15 mouse cellular contexts compared by ENCODE assay signal in the genomic region with DNA sequence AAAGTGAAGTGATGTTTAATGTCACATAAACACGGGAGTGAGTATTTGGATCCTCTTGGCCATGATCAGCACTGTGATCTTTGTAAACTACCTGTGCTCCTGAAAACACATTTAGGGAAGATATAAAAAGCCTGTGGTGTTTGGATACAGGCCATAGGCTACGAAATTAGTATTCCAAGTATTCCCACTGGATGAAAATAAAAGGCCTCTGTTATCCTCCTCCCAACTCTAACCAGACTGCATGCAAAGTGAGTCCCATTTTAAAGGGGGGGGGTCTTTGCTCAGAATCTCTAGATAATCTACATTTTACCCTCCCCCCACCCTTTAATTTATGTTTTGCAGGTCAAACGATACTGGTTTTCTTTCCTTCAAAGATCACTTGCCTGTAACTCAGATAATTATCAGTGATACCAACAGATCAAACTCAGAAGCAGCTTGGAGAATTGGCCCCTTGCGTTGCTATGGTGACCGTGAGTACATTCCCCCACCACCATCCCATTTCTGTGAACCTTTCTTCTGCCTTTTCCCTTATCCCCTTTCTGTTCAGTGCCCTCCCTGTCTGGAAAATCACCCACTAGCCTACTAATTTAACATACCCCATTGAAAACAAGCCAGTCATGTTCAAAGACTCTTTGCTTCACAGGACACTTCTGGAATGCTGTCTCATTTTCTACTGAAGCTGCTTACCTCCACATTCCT.
DNase-seq lines count a peak whose midpoint lies in the region; ATAC-seq lines count a peak whose summit lies in the region.
"Had no signal": no experiment of that assay in that cellular context is flagged by ENCODE, and none has a peak within 500 bp of the region (broad histone marks: within the 10 kb centered on the region; RNA-seq: fewer than 3 reads in every experiment).

No protein-coding gene starts in this region.

- no peaks in the 10 kb centered on the region for H3K4me1 ChIP-seq in hindbrain, embryonic 11.5 days (replicated peaks; ENCODE audit: control insufficient read depth, insufficient read depth, low read length)
- peaks cover 9% of the 10 kb centered on the region for H3K4me1 ChIP-seq in hindbrain, embryonic 10.5 days (replicated peaks)
- no peaks in the 10 kb centered on the region for H3K4me1 ChIP-seq in forebrain, embryonic 11.5 days (replicated peaks; ENCODE audit: control insufficient read depth, insufficient read depth, low read length)
- H3K4me1 ChIP-seq in hindbrain, embryonic 15.5 days (replicated peaks), result no peaks in the 10 kb centered on the region
- no peaks in the 10 kb centered on the region for H3K4me1 ChIP-seq in neural tube, embryonic 12.5 days
- H3K4me1 ChIP-seq: intestine, embryonic 15.5 days; limb, embryonic 12.5 days; liver, embryonic 15.5 days had no signal

- H3K9me3 ChIP-seq in hindbrain, embryonic 11.5 days (ENCODE audit: control insufficient read depth, low read length), result no peaks in the 10 kb centered on the region
- no peaks in the 10 kb centered on the region for H3K9me3 ChIP-seq in hindbrain, embryonic 10.5 days
- no peaks in the 10 kb centered on the region for H3K9me3 ChIP-seq in forebrain, embryonic 11.5 days (ENCODE audit: control insufficient read depth, low read length)
- no peaks in the 10 kb centered on the region for H3K9me3 ChIP-seq in hindbrain, embryonic 15.5 days
- H3K9me3 ChIP-seq in neural tube, embryonic 12.5 days, result no peaks in the 10 kb centered on the region
- H3K9me3 ChIP-seq: intestine, embryonic 15.5 days; limb, embryonic 12.5 days; liver, embryonic 15.5 days had no signal

- H3K36me3 ChIP-seq in hindbrain, embryonic 11.5 days (ENCODE audit: control insufficient read depth, insufficient read depth, low read length), result no peaks in the 10 kb centered on the region
- H3K36me3 ChIP-seq in hindbrain, embryonic 10.5 days, result no peaks in the 10 kb centered on the region
- no peaks in the 10 kb centered on the region for H3K36me3 ChIP-seq in forebrain, embryonic 11.5 days (ENCODE audit: control insufficient read depth, insufficient read depth, low read length)
- no peaks in the 10 kb centered on the region for H3K36me3 ChIP-seq in hindbrain, embryonic 15.5 days
- H3K36me3 ChIP-seq in neural tube, embryonic 12.5 days, result no peaks in the 10 kb centered on the region
- H3K36me3 ChIP-seq: intestine, embryonic 15.5 days; limb, embryonic 12.5 days; liver, embryonic 15.5 days had no signal

- H3K4me3 ChIP-seq in hindbrain, embryonic 11.5 days (ENCODE audit: low read depth, low read length), result no peak overlapping the region
- no peak overlapping the region for H3K4me3 ChIP-seq in hindbrain, embryonic 10.5 days
- no peak overlapping the region for H3K4me3 ChIP-seq in forebrain, embryonic 11.5 days (ENCODE audit: low read depth, low read length)
- no peak overlapping the region for H3K4me3 ChIP-seq in hindbrain, embryonic 15.5 days
- no peak overlapping the region for H3K4me3 ChIP-seq in neural tube, embryonic 12.5 days
- H3K4me3 ChIP-seq: intestine, embryonic 15.5 days; limb, embryonic 12.5 days; liver, embryonic 15.5 days had no signal

- H3K27ac ChIP-seq in hindbrain, embryonic 11.5 days (ENCODE audit: low read depth, low read length), result no peak overlapping the region
- H3K27ac ChIP-seq in hindbrain, embryonic 10.5 days, result no peak overlapping the region
- no peak overlapping the region for H3K27ac ChIP-seq in forebrain, embryonic 11.5 days (ENCODE audit: low read depth, low read length)
- peak overlapping the region; percentile 32; the same call in 1 of the 2 replicates for H3K27ac ChIP-seq in hindbrain, embryonic 15.5 days (replicated peaks)
- H3K27ac ChIP-seq in neural tube, embryonic 12.5 days, result no peak overlapping the region
- H3K27ac ChIP-seq: intestine, embryonic 15.5 days; kidney, postnatal 0 days; limb, embryonic 12.5 days; liver, embryonic 15.5 days had no signal

- no peak overlapping the region for H3K9ac ChIP-seq in hindbrain, embryonic 11.5 days (ENCODE audit: low read depth, low read length)
- H3K9ac ChIP-seq in forebrain, embryonic 11.5 days (ENCODE audit: low read length), result no peak overlapping the region
- H3K9ac ChIP-seq in hindbrain, embryonic 15.5 days, result no peak overlapping the region
- no peak overlapping the region for H3K9ac ChIP-seq in neural tube, embryonic 12.5 days
- H3K9ac ChIP-seq: intestine, embryonic 15.5 days; limb, embryonic 12.5 days; liver, embryonic 15.5 days had no signal

- peak; percentile 2 for DNase-seq in hindbrain, embryonic 11.5 days (ENCODE audit: low spot score)
- DNase-seq in hindbrain, embryonic 10.5 days (ENCODE audit: low spot score), result no peak
- no peak for DNase-seq in forebrain, embryonic 11.5 days (ENCODE audit: low spot score)
- no peak for DNase-seq in kidney, postnatal 36 days
- no peak for DNase-seq in natural killer cell, adult 2 months (ENCODE audit: low spot score in 2 of 2)
- DNase-seq: adrenal gland, adult 2 months; cerebellum, postnatal 14 days; lung, postnatal 14 days had no signal

- no peaks in the 10 kb centered on the region for H3K27me3 ChIP-seq in hindbrain, embryonic 11.5 days (ENCODE audit: control insufficient read depth, insufficient read depth, low read length)
- H3K27me3 ChIP-seq in hindbrain, embryonic 10.5 days (ENCODE audit: insufficient read depth, poor library complexity, severe bottlenecking), result no peaks in the 10 kb centered on the region
- no peaks in the 10 kb centered on the region for H3K27me3 ChIP-seq in forebrain, embryonic 11.5 days (ENCODE audit: control insufficient read depth, insufficient read depth, low read length)
- H3K27me3 ChIP-seq in hindbrain, embryonic 15.5 days, result no peaks in the 10 kb centered on the region
- no peaks in the 10 kb centered on the region for H3K27me3 ChIP-seq in neural tube, embryonic 12.5 days (replicated peaks)
- H3K27me3 ChIP-seq: intestine, embryonic 15.5 days; limb, embryonic 12.5 days; liver, embryonic 15.5 days had no signal

- ATAC-seq in hindbrain, embryonic 11.5 days (ENCODE audit: low FRiP score), result peak; percentile 83
- ATAC-seq in forebrain, embryonic 11.5 days (replicated peaks; ENCODE audit: low FRiP score), result peak; percentile 89
- peak; percentile 85 for ATAC-seq in hindbrain, embryonic 15.5 days (ENCODE audit: low FRiP score, low read depth)
- ATAC-seq in neural tube, embryonic 12.5 days (ENCODE audit: low FRiP score, low read depth), result peak; percentile 86
- ATAC-seq in erythroid progenitor cell, adult 5-6 weeks (replicated peaks; ENCODE audit: low FRiP score, poor library complexity, severe bottlenecking), result no peak
- ATAC-seq: intestine, embryonic 15.5 days had no signal

- no peak overlapping the region for H3K4me2 ChIP-seq in hindbrain, embryonic 11.5 days (replicated peaks; ENCODE audit: low read depth, low read length)
- H3K4me2 ChIP-seq in forebrain, embryonic 11.5 days (ENCODE audit: low read depth, low read length, severe bottlenecking), result no peak overlapping the region
- 0 out of 2 replicates have a peak overlapping the region, but pooled peaks have one; percentile 23 for H3K4me2 ChIP-seq in hindbrain, embryonic 15.5 days
- H3K4me2 ChIP-seq in neural tube, embryonic 12.5 days (replicated peaks), result no peak overlapping the region
- H3K4me2 ChIP-seq: intestine, embryonic 15.5 days; limb, embryonic 12.5 days; liver, embryonic 15.5 days had no signal

- 80% methylated on average over 5 of the region's 5 CpGs for WGBS in hindbrain, embryonic 11.5 days
- 81% methylated on average over 5 of the region's 5 CpGs for WGBS in hindbrain, embryonic 10.5 days
- WGBS in forebrain, embryonic 11.5 days, result 51% methylated on average over 5 of the region's 5 CpGs
- WGBS in hindbrain, embryonic 15.5 days, result 48% methylated on average over 5 of the region's 5 CpGs
- 66% methylated on average over 5 of the region's 5 CpGs for WGBS in neural tube, embryonic 12.5 days
